Mouse (Mus musculus): ENCODE measurements around the gene Tbx3. TPM values are rescaled to one million over a fixed set of nuclear protein-coding genes. Genes with fewer than 3 reads are reported as not detected.

The Tbx3 gene
- total and polyA plus RNA-seq, 3 experiments = 4.4 to 10.4 (median 10.2) TPM

DNA sequence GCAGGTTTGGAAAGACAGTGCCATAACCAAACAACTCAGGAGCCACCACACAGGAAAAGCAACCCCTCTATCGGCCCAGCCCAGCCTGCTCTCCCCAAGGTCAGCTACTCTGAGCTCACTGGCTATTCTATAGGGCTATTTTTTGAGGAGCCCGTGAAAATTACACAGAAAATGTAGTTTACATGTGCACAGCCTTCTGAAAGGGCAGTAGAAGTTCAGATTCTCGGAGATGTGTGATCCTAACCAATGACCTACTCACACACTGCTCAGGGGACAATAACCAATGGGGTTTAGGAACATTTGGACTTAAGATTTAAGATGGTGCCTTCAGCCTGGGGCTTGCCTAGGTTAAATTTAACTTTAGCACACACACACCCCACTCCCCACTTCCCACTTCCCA lies 19.0 kb downstream of the Tbx3 start:
- Histone ChIP-seq H3K4me1 (ENCODE audit: control insufficient read depth, insufficient read depth, low read length) (no peaks in the 10 kb centered on the region), H3K79me2 (replicated peaks; ENCODE audit: control insufficient read depth, insufficient read depth, low read length) (no peaks in the 10 kb centered on the region), H3K36me3 (ENCODE audit: control insufficient read depth, insufficient read depth, low read length) (no peaks in the 10 kb centered on the region), H3K4me3 (no peak overlapping the region), H3K9ac (ENCODE audit: low read depth, low read length) (no peak overlapping the region), H3K27ac (no peak overlapping the region), H3K27me3 (ENCODE audit: control insufficient read depth, insufficient read depth, low read length) (no peaks in the 10 kb centered on the region; the same call in 1 of the 2 replicates)
- 60% methylated on average over 3 of the region's 3 CpGs for WGBS
- no peak for DNase-seq
- intact Hi-C loops (cut with DNase I) = loop anchor here (5.0 to 10.0 kb wide), 2 partner anchors 285 to 712 kb away; no protein-coding TSS in a partner anchor
- TF ChIP-seq EP300 (IDR thresholded peaks at IDR 0.05; ENCODE audit: insufficient read depth, low read depth, low read length) = no peak
- no peak for TF ChIP-seq POLR2A (IDR thresholded peaks at IDR 0.05; ENCODE audit: insufficient read depth, low read depth, low read length)
- no peak for TF ChIP-seq CTCF (IDR thresholded peaks at IDR 0.05)

DNA sequence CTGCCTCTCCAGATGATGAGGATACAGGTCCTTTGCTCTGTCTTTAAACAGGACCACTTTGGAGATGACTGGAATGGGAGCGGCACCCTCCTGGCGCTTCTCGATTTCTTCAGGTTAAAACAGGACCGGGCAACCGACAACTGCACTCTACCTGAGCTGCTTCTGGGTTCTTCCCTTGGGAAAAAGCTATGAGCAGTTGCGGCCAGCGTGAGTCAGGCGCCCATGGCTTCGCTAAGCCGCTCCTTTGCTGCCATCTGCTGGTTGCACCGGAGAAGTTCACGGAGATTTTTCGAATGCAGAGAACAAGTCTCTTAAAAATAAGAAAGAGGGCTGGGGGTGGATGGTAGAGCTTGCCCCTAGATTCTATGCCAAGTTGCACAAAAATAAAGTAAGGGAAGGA lies 20.6 kb downstream of the Tbx3 start:
- DNase-seq = peak; percentile 52 to 81
- Histone ChIP-seq H3K27me3 (ENCODE audit: control insufficient read depth, insufficient read depth, low read length) (no peaks in the 10 kb centered on the region; the same call in 1 of the 2 replicates), H3K9ac (ENCODE audit: low read depth, low read length) (no peak overlapping the region), H3K79me2 (replicated peaks; ENCODE audit: control insufficient read depth, insufficient read depth, low read length) (no peaks in the 10 kb centered on the region), H3K36me3 (ENCODE audit: control insufficient read depth, insufficient read depth, low read length) (no peaks in the 10 kb centered on the region), H3K4me1 (ENCODE audit: control insufficient read depth, insufficient read depth, low read length) (no peaks in the 10 kb centered on the region), H3K4me3 (no peak overlapping the region), H3K27ac (no peak overlapping the region)
- WGBS = under 1% methylated on average over 13 of the region's 13 CpGs
- intact Hi-C loops (cut with DNase I) = loop anchor here (1.0 to 2.0 kb wide), 3 partner anchors 22 to 910 kb away; no protein-coding TSS in a partner anchor
- TF ChIP-seq EP300 (IDR thresholded peaks at IDR 0.05; ENCODE audit: insufficient read depth, low read depth, low read length) (peak; percentile 77), POLR2A (IDR thresholded peaks at IDR 0.05; ENCODE audit: insufficient read depth, low read depth, low read length) (no peak), CTCF (IDR thresholded peaks at IDR 0.05) (peak; percentile 89)

DNA sequence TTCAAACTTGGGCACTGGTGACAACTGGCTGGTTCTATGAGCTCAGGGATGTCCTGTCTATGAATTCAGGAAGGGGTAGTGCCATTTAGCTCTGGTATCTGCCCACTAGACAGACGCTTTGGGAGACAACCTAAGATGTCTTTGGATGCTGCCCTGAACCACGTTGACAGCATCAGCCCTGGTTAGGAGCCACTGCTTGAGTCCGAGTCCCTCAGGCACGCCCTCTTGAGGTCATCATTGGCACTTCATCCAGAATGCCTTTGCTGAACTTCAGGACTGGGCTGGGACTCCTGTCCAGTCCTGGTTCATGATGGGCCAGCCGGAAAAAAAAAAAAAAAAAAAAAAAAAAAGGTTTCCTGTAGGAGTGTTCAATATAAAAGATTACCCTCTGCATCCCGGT lies 22.0 kb downstream of the Tbx3 start:
- Histone ChIP-seq H3K4me1 (ENCODE audit: control insufficient read depth, insufficient read depth, low read length) (no peaks in the 10 kb centered on the region), H3K9ac (ENCODE audit: low read depth, low read length) (no peak overlapping the region), H3K36me3 (ENCODE audit: control insufficient read depth, insufficient read depth, low read length) (no peaks in the 10 kb centered on the region), H3K27ac (no peak overlapping the region), H3K79me2 (replicated peaks; ENCODE audit: control insufficient read depth, insufficient read depth, low read length) (no peaks in the 10 kb centered on the region), H3K4me3 (no peak overlapping the region), H3K27me3 (ENCODE audit: control insufficient read depth, insufficient read depth, low read length) (no peaks in the 10 kb centered on the region; the same call in 1 of the 2 replicates)
- DNase-seq = no peak
- intact Hi-C loops (cut with DNase I) = no loop called here
- TF ChIP-seq CTCF (IDR thresholded peaks at IDR 0.05) = peak; percentile 36
- no peak for TF ChIP-seq EP300 (IDR thresholded peaks at IDR 0.05; ENCODE audit: insufficient read depth, low read depth, low read length)
- 23% methylated on average over 6 of the region's 6 CpGs for WGBS

DNA sequence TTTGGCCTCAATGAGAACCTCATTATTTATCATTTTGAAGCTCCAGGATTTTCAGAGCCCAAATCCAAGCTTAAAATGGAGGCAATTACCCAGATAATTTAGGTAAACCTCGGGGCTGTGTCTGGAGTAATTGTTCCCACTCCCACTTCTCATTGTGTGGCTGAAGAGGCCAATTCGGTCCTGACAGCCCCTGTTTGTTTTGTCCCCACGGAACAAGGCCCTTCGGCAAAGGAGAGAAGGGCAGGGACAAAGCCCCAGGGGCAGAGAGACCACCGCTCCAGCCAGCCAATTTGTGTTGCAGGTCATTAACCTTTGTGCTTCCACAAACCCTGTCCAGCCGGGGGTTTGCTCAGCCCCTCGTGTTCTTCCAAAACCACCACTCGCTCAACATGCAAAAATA lies 24.4 kb downstream of the Tbx3 start:
- H3K36me3 ChIP-seq (ENCODE audit: control insufficient read depth, insufficient read depth, low read length) = no peaks in the 10 kb centered on the region
- no peak overlapping the region for H3K27ac ChIP-seq
- TF ChIP-seq POLR2A (IDR thresholded peaks at IDR 0.05; ENCODE audit: insufficient read depth, low read depth, low read length) = no peak
- no peak for TF ChIP-seq EP300 (IDR thresholded peaks at IDR 0.05; ENCODE audit: insufficient read depth, low read depth, low read length)
- TF ChIP-seq CTCF (IDR thresholded peaks at IDR 0.05) = no peak
- no peaks in the 10 kb centered on the region for H3K4me1 ChIP-seq (ENCODE audit: control insufficient read depth, insufficient read depth, low read length)
- no peaks in the 10 kb centered on the region; the same call in 1 of the 2 replicates for H3K27me3 ChIP-seq (ENCODE audit: control insufficient read depth, insufficient read depth, low read length)
- no peak overlapping the region for H3K4me3 ChIP-seq
- no peaks in the 10 kb centered on the region for H3K79me2 ChIP-seq (replicated peaks; ENCODE audit: control insufficient read depth, insufficient read depth, low read length)
- 54% methylated on average over 8 of the region's 8 CpGs for WGBS
- intact Hi-C loops (cut with DNase I) = no loop called here
- no peak for DNase-seq
- H3K9ac ChIP-seq (ENCODE audit: low read depth, low read length) = no peak overlapping the region

DNA sequence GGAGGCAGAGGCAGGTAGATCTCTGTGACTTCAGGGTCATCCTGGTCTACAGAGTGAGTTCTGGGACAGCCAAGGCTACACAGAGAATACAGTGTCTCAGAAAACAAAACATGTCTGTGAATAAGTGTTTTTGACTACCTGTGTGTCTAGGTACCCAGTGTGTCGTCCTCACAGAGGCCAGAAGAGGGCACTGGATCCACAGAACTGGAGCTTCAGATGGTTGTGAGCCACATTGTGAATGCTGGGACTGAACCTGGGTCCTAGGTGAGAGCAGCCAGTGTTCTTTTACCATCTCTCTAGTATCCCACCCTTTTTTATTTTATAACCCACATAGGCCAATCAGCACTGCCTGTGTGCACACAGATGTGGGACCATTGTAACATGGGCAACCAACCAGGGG lies 32.6 kb downstream of the Tbx3 start:
- H3K4me3 ChIP-seq = no peak overlapping the region
- H3K27ac ChIP-seq = no peak overlapping the region
- no peaks in the 10 kb centered on the region for H3K4me1 ChIP-seq (ENCODE audit: control insufficient read depth, insufficient read depth, low read length)
- no peaks in the 10 kb centered on the region; the same call in 1 of the 2 replicates for H3K27me3 ChIP-seq (ENCODE audit: control insufficient read depth, insufficient read depth, low read length)
- 84% methylated on average over 1 of the region's 1 CpGs for WGBS
- no peak for DNase-seq
- intact Hi-C loops (cut with DNase I) = no loop called here
- no peak overlapping the region for H3K9ac ChIP-seq (ENCODE audit: low read depth, low read length)
- H3K36me3 ChIP-seq (ENCODE audit: control insufficient read depth, insufficient read depth, low read length) = no peaks in the 10 kb centered on the region
- TF ChIP-seq CTCF (IDR thresholded peaks at IDR 0.05) (no peak), EP300 (IDR thresholded peaks at IDR 0.05; ENCODE audit: insufficient read depth, low read depth, low read length) (no peak), POLR2A (IDR thresholded peaks at IDR 0.05; ENCODE audit: insufficient read depth, low read depth, low read length) (no peak)
- no peaks in the 10 kb centered on the region for H3K79me2 ChIP-seq (replicated peaks; ENCODE audit: control insufficient read depth, insufficient read depth, low read length)

DNA sequence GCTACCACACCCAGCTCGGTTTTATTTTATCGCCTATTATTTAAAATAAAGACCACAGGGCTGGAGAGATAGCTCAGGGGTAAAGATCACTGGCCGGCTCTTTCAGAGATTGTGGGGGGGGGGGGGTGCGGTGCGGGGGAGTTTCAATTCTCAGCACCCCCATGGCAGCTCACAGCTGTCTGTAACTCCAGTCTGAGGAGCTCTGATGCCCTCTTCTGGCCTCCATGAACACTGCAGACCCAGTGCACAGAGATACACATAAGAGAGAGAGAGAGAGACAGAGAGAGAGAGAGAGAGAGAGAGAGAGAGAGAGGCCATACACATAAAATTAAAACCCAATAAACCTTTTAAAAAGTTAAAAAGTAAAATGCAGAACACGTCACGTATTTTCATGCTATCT lies 34.4 kb downstream of the Tbx3 start:
- TF ChIP-seq EP300 (IDR thresholded peaks at IDR 0.05; ENCODE audit: insufficient read depth, low read depth, low read length) = no peak
- no peak for TF ChIP-seq CTCF (IDR thresholded peaks at IDR 0.05)
- TF ChIP-seq POLR2A (IDR thresholded peaks at IDR 0.05; ENCODE audit: insufficient read depth, low read depth, low read length) = no peak
- Histone ChIP-seq H3K4me1 (ENCODE audit: control insufficient read depth, insufficient read depth, low read length) (no peaks in the 10 kb centered on the region), H3K27ac (no peak overlapping the region), H3K9ac (ENCODE audit: low read depth, low read length) (no peak overlapping the region), H3K4me3 (no peak overlapping the region), H3K36me3 (ENCODE audit: control insufficient read depth, insufficient read depth, low read length) (no peaks in the 10 kb centered on the region), H3K79me2 (replicated peaks; ENCODE audit: control insufficient read depth, insufficient read depth, low read length) (no peaks in the 10 kb centered on the region), H3K27me3 (ENCODE audit: control insufficient read depth, insufficient read depth, low read length) (no peaks in the 10 kb centered on the region; the same call in 1 of the 2 replicates)
- WGBS = 48% methylated on average over 7 of the region's 7 CpGs
- DNase-seq = no peak
- intact Hi-C loops (cut with DNase I) = no loop called here
